Mouse (Mus musculus) gastrocnemius, postnatal 4 days (tissue): Measurements from ENCODE around the gene Mpig6b. TPM values are rescaled to one million over a fixed set of nuclear protein-coding genes. Genes with fewer than 3 reads are reported as not detected.
A peak's percentile ranks its signal among the peaks of the same experiment; 100 is the strongest.

Experiments used
- DNase-seq, 2 experiments: peaks; one replicate each; pipeline ENCODE4 v3.0.0; 2021 to 2022; ENCODE audit warnings: low spot score in 2 of 2, mixed read lengths in 2 of 2
- total RNA-seq, 2 experiments: library from RNA; stranded (reverse); gene quantifications; 2 replicates each; pipeline ENCODE4 v1.2.3; 2021

The Mpig6b gene
- total RNA-seq, 2 experiments from 2014 or later: 0.29 to 0.42 TPM

GRCm38 (mm10) chr17:35021163-35021808 is 44.7 kb downstream of the Mpig6b start:
- peak; percentile 90 to 93 for DNase-seq

- DNase-seq: no peak
Measured at GRCm38 (mm10) chr17:35020551-35020950, 45.4 kb downstream of the Mpig6b start.

- no peak for DNase-seq
Measured at GRCm38 (mm10) chr17:35019894-35020293, 46.1 kb downstream of the Mpig6b start.

- no peak for DNase-seq
Measured at GRCm38 (mm10) chr17:35018171-35018570, 47.8 kb downstream of the Mpig6b start.

- DNase-seq: no peak
Measured at GRCm38 (mm10) chr17:35017706-35018030, 48.3 kb downstream of the Mpig6b start.

- no peak for DNase-seq
Measured at GRCm38 (mm10) chr17:35016791-35017705, 48.9 kb downstream of the Mpig6b start.

GRCm38 (mm10) chr17:35016376-35016775 is 49.6 kb downstream of the Mpig6b start, which contains the start of gene Vwa7:
Vwa7 (plus strand) TSS chr17:35016579.
- DNase-seq: no peak

GRCm38 (mm10) chr17:35015296-35015695 is 50.7 kb downstream of the Mpig6b start:
- no peak for DNase-seq

- peak in 1 of 2 experiments; percentile 7 for DNase-seq
Measured at GRCm38 (mm10) chr17:35013221-35013620, 52.8 kb downstream of the Mpig6b start.

Other genes with a start within 250 kb of the Mpig6b start
- 10 to 100 TPM; 12.7 to 15.1 TPM for gene Stk19, start 229.2 kb downstream of the Mpig6b start, total RNA-seq
- 10 to 100 TPM; 20.4 to 22.6 TPM for gene Dxo, start 229.2 kb downstream of the Mpig6b start, total RNA-seq
- 10 to 100 TPM; 28.8 to 29.2 TPM for gene Skiv2l, start 216.0 kb downstream of the Mpig6b start, total RNA-seq
- 10 to 100 TPM; 25.8 to 28.0 TPM for gene Nelfe, start 215.8 kb downstream of the Mpig6b start, total RNA-seq
- 1 to 10 TPM; 4.4 to 6.8 TPM for gene Cfb, start 203.7 kb downstream of the Mpig6b start, total RNA-seq
- gene Zbtb12, start 186.7 kb downstream of the Mpig6b start, total RNA-seq: 10 to 100 TPM; 10.7 to 11.4 TPM
- gene Gm20547, start 184.1 kb downstream of the Mpig6b start, total RNA-seq: not detected
- gene C2, start 167.9 kb downstream of the Mpig6b start, total RNA-seq: 1 to 10 TPM; 5.3 to 8.7 TPM
- gene Ehmt2, start 167.7 kb downstream of the Mpig6b start, total RNA-seq: 10 to 100 TPM; 80.0 to 84.2 TPM
- gene Slc44a4, start 151.7 kb downstream of the Mpig6b start, total RNA-seq: not detected
- 10 to 100 TPM; 10.8 to 10.9 TPM for gene Neu1, start 134.9 kb downstream of the Mpig6b start, total RNA-seq
- gene Hspa1b, start 106.9 kb downstream of the Mpig6b start, total RNA-seq: 1 to 10 TPM; 3.7 to 4.0 TPM
- not detected for gene Gm20481, start 96.3 kb downstream of the Mpig6b start, total RNA-seq
- gene Hspa1a, start 94.0 kb downstream of the Mpig6b start, total RNA-seq: 1 to 10 TPM; 3.2 to 4.4 TPM
- gene Hspa1l, start 93.5 kb downstream of the Mpig6b start, total RNA-seq: 1 to 10 TPM; 5.8 to 6.1 TPM
- gene Lsm2, start 84.3 kb downstream of the Mpig6b start, total RNA-seq: 10 to 100 TPM; 31.8 to 32.4 TPM
- gene Vars, start 65.2 kb downstream of the Mpig6b start, total RNA-seq: 10 to 100 TPM; 50.8 to 58.3 TPM
- 1 to 10 TPM in 1 of 2 experiments, under 1 TPM in 1; 0.96 to 1.2 TPM for gene Vwa7, start 49.6 kb downstream of the Mpig6b start, total RNA-seq
- 1 to 10 TPM; 5.4 to 6.3 TPM for gene Sapcd1, start 38.2 kb downstream of the Mpig6b start, total RNA-seq
- gene Msh5, start 19.4 kb downstream of the Mpig6b start, total RNA-seq: 1 to 10 TPM; 4.5 to 5.4 TPM
- 10 to 100 TPM; 87.2 to 89.7 TPM for gene Clic1, start 16.2 kb downstream of the Mpig6b start, total RNA-seq
- 100 to 1,000 TPM; 108 to 109 TPM for gene Ddah2, start 7.1 kb downstream of the Mpig6b start, total RNA-seq
- under 1 TPM in 1 of 2 experiments, not detected in 1; 0.39 TPM for gene Ly6g6c, start 796 bp downstream of the Mpig6b start, total RNA-seq
- gene Ly6g6e, start 10.7 kb upstream of the Mpig6b start, total RNA-seq: not detected
- 1 to 10 TPM in 1 of 2 experiments, under 1 TPM in 1; 0.91 to 1.2 TPM for gene Ly6g6d, start 11.9 kb upstream of the Mpig6b start, total RNA-seq
- under 1 TPM in 1 of 2 experiments, not detected in 1; 0.31 TPM for gene Ly6g6f, start 19.4 kb upstream of the Mpig6b start, total RNA-seq
- gene Abhd16a, start 23.1 kb upstream of the Mpig6b start, total RNA-seq: 10 to 100 TPM; 67.2 to 69.3 TPM
- gene Ly6g5c, start 42.1 kb upstream of the Mpig6b start, total RNA-seq: not detected
- 1 to 10 TPM in 1 of 2 experiments, under 1 TPM in 1; 0.44 to 1.2 TPM for gene Ly6g5b, start 49.2 kb upstream of the Mpig6b start, total RNA-seq
- gene Gpank1, start 55.3 kb upstream of the Mpig6b start, total RNA-seq: 1 to 10 TPM; 5.6 to 7.4 TPM
- gene Csnk2b, start 55.9 kb upstream of the Mpig6b start, total RNA-seq: 100 to 1,000 TPM; 174 to 185 TPM
- gene D17H6S53E, start 60.2 kb upstream of the Mpig6b start, total RNA-seq: 10 to 100 TPM; 20.0 to 21.0 TPM
- gene Apom, start 65.9 kb upstream of the Mpig6b start, total RNA-seq: 1 to 10 TPM in 1 of 2 experiments, not detected in 1; 1.2 TPM
- gene Bag6, start 69.0 kb upstream of the Mpig6b start, total RNA-seq: 100 to 1,000 TPM; 265 to 276 TPM
- 100 to 1,000 TPM; 183 to 193 TPM for gene Prrc2a, start 98.7 kb upstream of the Mpig6b start, total RNA-seq
- 1 to 10 TPM; 6.0 to 6.3 TPM for gene Aif1, start 109.9 kb upstream of the Mpig6b start, total RNA-seq
- gene Lst1, start 122.3 kb upstream of the Mpig6b start, total RNA-seq: 10 to 100 TPM in 1 of 2 experiments, 1 to 10 TPM in 1; 7.7 to 11.1 TPM
- gene Ltb, start 128.3 kb upstream of the Mpig6b start, total RNA-seq: under 1 TPM; 0.74 to 0.78 TPM
- gene Tnf, start 135.8 kb upstream of the Mpig6b start, total RNA-seq: 1 to 10 TPM; 1.1 to 1.7 TPM
- gene Lta, start 139.2 kb upstream of the Mpig6b start, total RNA-seq: under 1 TPM; 0.31 to 0.32 TPM
- under 1 TPM in 1 of 2 experiments, not detected in 1; 0.52 TPM for gene Gm16181, start 154.7 kb upstream of the Mpig6b start, total RNA-seq
- gene Atp6v1g2, start 167.5 kb upstream of the Mpig6b start, total RNA-seq: 1 to 10 TPM; 2.7 to 3.2 TPM
- 10 to 100 TPM; 13.9 to 15.8 TPM for gene Nfkbil1, start 169.6 kb upstream of the Mpig6b start, total RNA-seq
- gene Ddx39b, start 175.6 kb upstream of the Mpig6b start, total RNA-seq: 100 to 1,000 TPM; 219 to 233 TPM
- gene H2-D1, start 196.5 kb upstream of the Mpig6b start, total RNA-seq: 10 to 100 TPM; 44.5 to 55.8 TPM